Mouse (Mus musculus) CD4-positive, CD25-positive, alpha-beta regulatory T cell, adult 2 months (primary cell): ENCODE measurements at regions not wholly inside any gene's neighbourhood (a gene's known extent, or its start where the extent isn't known, plus 50 kb on each side); places are given as distances from the start of the nearest gene placed in this dataset.
"Not testable (repeated sequence)": the region's sequence is repeated elsewhere in the genome, so short reads cannot be mapped to it uniquely, and the experiment has no call there.

ENCODE experiments used
- DNase-seq: peaks from one replicate; pipeline ENCODE4 v3.0.0-alpha.2; 2012; ENCODE audit warnings: low read depth, low spot score

- no peak for DNase-seq
Observed at GRCm38 (mm10) chr7:87096500-87096899, 100.6 kb downstream of the Vmn2r79 start.

GRCm38 (mm10) chr7:87099611-87100010 lies 103.7 kb downstream of the Vmn2r79 start:
- DNase-seq, result not testable (repeated sequence)

- not testable (repeated sequence) for DNase-seq
Observed at GRCm38 (mm10) chr7:87100377-87100776, 104.5 kb downstream of the Vmn2r79 start.

GRCm38 (mm10) chr7:87101281-87101680 lies 105.4 kb downstream of the Vmn2r79 start:
- not testable (repeated sequence) for DNase-seq

- DNase-seq, result peak; percentile 3
Observed at GRCm38 (mm10) chr7:87110312-87110984, 114.5 kb downstream of the Vmn2r79 start.

- no peak for DNase-seq
Observed at GRCm38 (mm10) chr7:87110985-87111372, 115.1 kb downstream of the Vmn2r79 start.

- DNase-seq, result peak; percentile 4
Observed at GRCm38 (mm10) chr7:87113654-87114053, 117.7 kb downstream of the Vmn2r79 start.

- no peak for DNase-seq
Observed at GRCm38 (mm10) chr7:87122516-87122915, 123.4 kb upstream of the Nox4 start.

- no peak for DNase-seq
Observed at GRCm38 (mm10) chr7:87145896-87146295, 100.0 kb upstream of the Nox4 start.

GRCm38 (mm10) chr7:87147703-87148102 lies 98.2 kb upstream of the Nox4 start:
- DNase-seq, result no peak

GRCm38 (mm10) chr7:87148681-87149080 lies 97.2 kb upstream of the Nox4 start:
- no peak for DNase-seq

- DNase-seq, result no peak
Observed at GRCm38 (mm10) chr7:87150991-87151390, 94.9 kb upstream of the Nox4 start.

GRCm38 (mm10) chr7:87186443-87187153 lies 59.3 kb upstream of the Nox4 start:
- DNase-seq, result no peak

GRCm38 (mm10) chr7:87195647-87196046 lies 50.2 kb upstream of the Nox4 start:
- DNase-seq, result no peak
